Mouse (Mus musculus): ENCODE results near the gene Mptx2. TPM values are rescaled to one million over a fixed set of nuclear protein-coding genes. Genes with fewer than 3 reads are reported as not detected.

Mptx2 gene
- total RNA-seq (2012; rRNA removed), result not detected in 2 replicates
- not detected for polyA plus RNA-seq (2012; ENCODE audit: insufficient read depth in 1 of 2, insufficient read length in 2 of 2, low read depth in 1 of 2, low replicate concordance in 2 of 2, missing spikeins in 1 of 2)

DNA sequence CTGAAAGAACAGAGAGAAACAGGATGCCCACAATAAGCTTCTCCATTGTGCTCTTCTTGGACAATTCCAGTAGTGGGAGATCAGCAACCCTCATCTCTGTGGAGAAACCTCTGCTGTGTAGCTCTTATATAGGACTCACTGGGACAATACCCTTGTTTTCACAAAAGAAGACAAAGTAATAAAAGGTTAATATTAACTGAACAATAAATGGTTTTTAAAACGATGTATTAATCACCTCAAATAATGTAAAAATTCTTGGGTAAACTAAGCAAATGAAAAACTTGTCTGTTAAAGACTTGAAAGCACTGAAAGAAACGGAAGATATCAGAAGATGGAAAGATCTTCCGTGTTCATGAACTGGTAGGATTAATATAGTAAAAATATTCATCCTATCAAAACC is at the start of gene Mptx2:
Gene Mptx2, minus strand, starts transcription at position 101 of the 400 bp plus-strand sequence.
- no peaks in the 10 kb centered on the region for H3K27me3 ChIP-seq (ENCODE audit: control insufficient read depth in 1 of 2, insufficient read depth in 2 of 2, low read length in 2 of 2)
- H3K36me3 ChIP-seq (ENCODE audit: control insufficient read depth in 1 of 2, insufficient read depth in 2 of 2, low read length in 2 of 2), result no peaks in the 10 kb centered on the region
- DNase-seq (ENCODE audit: low read depth, low spot score), result no peak
- no peak within 1 kb of the TSS for H3K4me3 ChIP-seq (ENCODE audit: control insufficient read depth in 1 of 2, insufficient read depth in 1 of 2, low read depth in 2 of 2, low read length in 2 of 2)
- H3K27ac ChIP-seq (ENCODE audit: control insufficient read depth, low read depth, low read length), result no peak within 1 kb of the TSS
- no peak within 1 kb of the TSS for H3K9ac ChIP-seq (ENCODE audit: control insufficient read depth, low read depth, low read length, poor library complexity, severe bottlenecking)
- no peaks in the 10 kb centered on the region for H3K9me3 ChIP-seq (replicated peaks; ENCODE audit: insufficient read depth, low read length)
- no peaks in the 10 kb centered on the region for H3K79me2 ChIP-seq (ENCODE audit: control insufficient read depth, insufficient read depth, low read length, poor library complexity)
- no peaks in the 10 kb centered on the region for H3K4me1 ChIP-seq (ENCODE audit: control insufficient read depth in 1 of 2, insufficient read depth in 2 of 2, low read length in 2 of 2)
- TF ChIP-seq MEF2A (IDR thresholded peaks at IDR 0.05; ENCODE audit: extremely low read depth, insufficient replicate concordance, low read depth, low read length, poor library complexity, severe bottlenecking) (no peak), E2F4 (IDR thresholded peaks at IDR 0.05; ENCODE audit: borderline replicate concordance, low read depth, low read length) (no peak), SMC3 (IDR thresholded peaks at IDR 0.05; ENCODE audit: low read depth, low read length) (no peak), MAZ (IDR thresholded peaks at IDR 0.05; ENCODE audit: low read depth, low read length) (no peak), CTCF (IDR thresholded peaks at IDR 0.05 in 2 of 3, conservative IDR thresholded peaks at IDR 0.05 in 1 of 3; ENCODE audit: control insufficient read depth in 1 of 3, insufficient read depth in 1 of 3, low read depth in 2 of 3, low read length in 3 of 3, poor library complexity in 1 of 3, severe bottlenecking in 1 of 3) (no peak), ZMIZ1 (IDR thresholded peaks at IDR 0.05; ENCODE audit: low read depth, low read length) (no peak), MAX (IDR thresholded peaks at IDR 0.05; ENCODE audit: low read length) (no peak), MYB (IDR thresholded peaks at IDR 0.05; ENCODE audit: low read depth, low read length) (no peak), POLR2AphosphoS2 (IDR thresholded peaks at IDR 0.05; ENCODE audit: low read length) (no peak), GATA1 (IDR thresholded peaks at IDR 0.05; ENCODE audit: low read depth, low read length) (no peak), ETS1 (IDR thresholded peaks at IDR 0.05; ENCODE audit: low read depth, low read length) (no peak)

GRCm38 (mm10) chr1:173326552-173326951 is 49.0 kb upstream of the Mptx2 start:
- H3K4me3 ChIP-seq (ENCODE audit: control insufficient read depth in 1 of 2, insufficient read depth in 1 of 2, low read depth in 2 of 2, low read length in 2 of 2), result no peak overlapping the region
- H3K27me3 ChIP-seq (ENCODE audit: control insufficient read depth in 1 of 2, insufficient read depth in 2 of 2, low read length in 2 of 2), result no peaks in the 10 kb centered on the region
- H3K4me1 ChIP-seq (ENCODE audit: control insufficient read depth in 1 of 2, insufficient read depth in 2 of 2, low read length in 2 of 2), result peaks cover 47 to 57% of the 10 kb centered on the region in 2 experiments
- TF ChIP-seq ELF1 (IDR thresholded peaks at IDR 0.05; ENCODE audit: low read depth, low read length), result no peak
- TF ChIP-seq SMC3 (IDR thresholded peaks at IDR 0.05; ENCODE audit: low read depth, low read length), result no peak
- TF ChIP-seq POLR2AphosphoS2 (IDR thresholded peaks at IDR 0.05; ENCODE audit: low read length), result no peak
- TF ChIP-seq TCF12 (IDR thresholded peaks at IDR 0.05; ENCODE audit: low read depth, low read length), result 0 out of 2 replicates have a peak, but pooled peaks have one; percentile 5
- no peak for TF ChIP-seq RAD21 (IDR thresholded peaks at IDR 0.05; ENCODE audit: low read depth, low read length)
- peak; percentile 57; the same call in 1 of the 2 replicates for TF ChIP-seq RCOR1 (IDR thresholded peaks at IDR 0.05; ENCODE audit: low read depth, low read length)
- no peak for TF ChIP-seq UBTF (IDR thresholded peaks at IDR 0.05; ENCODE audit: borderline replicate concordance, insufficient read depth, low read depth, low read length)
- TF ChIP-seq MYC (IDR thresholded peaks at IDR 0.05; ENCODE audit: low read depth, low read length), result no peak
- TF ChIP-seq GATA1 (IDR thresholded peaks at IDR 0.05; ENCODE audit: low read depth, low read length), result peak; percentile 20; the same call in 1 of the 2 replicates
- TF ChIP-seq KAT2A (conservative IDR thresholded peaks at IDR 0.05; ENCODE audit: low read depth, low read length), result no peak
- TF ChIP-seq POLR2AphosphoS5 (IDR thresholded peaks at IDR 0.05; ENCODE audit: borderline replicate concordance, low read depth, low read length), result no peak
- TF ChIP-seq ZC3H11A (IDR thresholded peaks at IDR 0.05; ENCODE audit: low read depth, low read length), result no peak
- TF ChIP-seq ETS1 (IDR thresholded peaks at IDR 0.05; ENCODE audit: low read depth, low read length), result 0 out of 2 replicates have a peak, but pooled peaks have one; percentile 40
- TF ChIP-seq CTCF (IDR thresholded peaks at IDR 0.05 in 2 of 3, conservative IDR thresholded peaks at IDR 0.05 in 1 of 3; ENCODE audit: control insufficient read depth in 1 of 3, insufficient read depth in 1 of 3, low read depth in 2 of 3, low read length in 3 of 3, poor library complexity in 1 of 3, severe bottlenecking in 1 of 3), result no peak
- TF ChIP-seq CHD2 (IDR thresholded peaks at IDR 0.05; ENCODE audit: low read length), result no peak
- no peak for TF ChIP-seq NRF1 (IDR thresholded peaks at IDR 0.05; ENCODE audit: insufficient read depth, low read depth, low read length, poor library complexity, severe bottlenecking)
- TF ChIP-seq USF2 (IDR thresholded peaks at IDR 0.05; ENCODE audit: borderline replicate concordance in 1 of 2, insufficient read depth in 1 of 2, low read depth in 1 of 2, low read length in 2 of 2), result no peak
- no peak for TF ChIP-seq BHLHE40 (IDR thresholded peaks at IDR 0.05; ENCODE audit: borderline replicate concordance, low read depth, low read length)
- no peak for TF ChIP-seq JUND (IDR thresholded peaks at IDR 0.05; ENCODE audit: low read depth, low read length)
- no peak overlapping the region for H3K9ac ChIP-seq (ENCODE audit: control insufficient read depth, low read depth, low read length, poor library complexity, severe bottlenecking)
- no peaks in the 10 kb centered on the region for H3K9me3 ChIP-seq (replicated peaks; ENCODE audit: insufficient read depth, low read length)
- peaks cover 0 to 49% of the 10 kb centered on the region in 2 experiments; a peak in 2 of 4 replicates for H3K36me3 ChIP-seq (ENCODE audit: control insufficient read depth in 1 of 2, insufficient read depth in 2 of 2, low read length in 2 of 2)
- no peaks in the 10 kb centered on the region for H3K79me2 ChIP-seq (ENCODE audit: control insufficient read depth, insufficient read depth, low read length, poor library complexity)
- peak; percentile 60 for DNase-seq (ENCODE audit: low read depth, low spot score)
- H3K27ac ChIP-seq (ENCODE audit: control insufficient read depth, low read depth, low read length), result peak overlapping the region; percentile 18; the same call in 1 of the 2 replicates
